25 mouse cellular contexts compared by ENCODE assay signal in the genomic region with DNA sequence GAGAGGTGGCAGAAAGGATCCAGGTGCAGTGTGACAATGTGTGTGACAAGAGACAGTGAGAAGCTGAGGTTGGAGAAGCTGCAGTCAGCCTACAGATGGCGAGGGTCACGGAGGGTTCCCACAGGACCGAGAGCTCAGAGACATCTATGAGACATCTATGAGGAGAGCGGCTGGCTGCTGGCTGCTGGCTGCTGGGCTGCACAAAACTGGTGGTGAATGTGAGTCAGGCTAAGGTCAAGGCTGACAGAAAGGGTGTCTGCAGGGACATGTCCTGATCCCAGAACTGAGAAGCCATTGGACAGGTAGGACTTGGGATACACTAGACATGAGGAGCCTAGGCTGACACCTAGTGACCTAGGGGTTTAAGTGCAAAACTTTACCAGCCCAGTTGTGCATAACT. TPM values are rescaled to one million over a fixed set of nuclear protein-coding genes. Genes with fewer than 3 reads are reported as not detected.
DNase-seq lines count a peak whose midpoint lies in the region; ATAC-seq lines count a peak whose summit lies in the region.
"Had no signal": no experiment of that assay in that cellular context is flagged by ENCODE, and none has a peak within 500 bp of the region (broad histone marks: within the 10 kb centered on the region; RNA-seq: fewer than 3 reads in every experiment).

No protein-coding gene starts in this region.

- ATAC-seq in megakaryocyte, adult 5-6 weeks (ENCODE audit: poor library complexity, severe bottlenecking), result no peak
- ATAC-seq: CD4-positive, CD25-positive, alpha-beta regulatory T cell, adult 4 months; forebrain, embryonic 14.5 days; forebrain, postnatal 0 days; hindbrain, embryonic 16.5 days; intestine, embryonic 15.5 days; Patski had no signal

- DNase-seq in adrenal gland, adult 8-10 months, result peak; percentile 28
- DNase-seq in adrenal gland, postnatal 10 days, result no peak
- peak; percentile 9 for DNase-seq in ES-CJ7 (ENCODE audit: low read depth, low spot score)
- peak; percentile 33 for DNase-seq in adrenal gland, postnatal 25 days
- no peak for DNase-seq in urinary bladder, adult 2 months (ENCODE audit: low spot score)
- DNase-seq: cerebellum, adult 11 months; cerebellum, adult 2 months; cerebellum, adult 9-11 months; cerebellum, postnatal 25 days; forebrain, postnatal 0 days; gastrocnemius, adult 2 months; gastrocnemius, postnatal 14 days; heart, adult 11 months; heart, postnatal 10 days; heart, postnatal 36 days; kidney, adult 2 months had no signal

RNA-seq across cellular contexts. Expression of a gene that starts 33.9 kb away (rescaled TPM):
- total RNA-seq in adrenal gland, adult 8-10 months (2022), result under 1 TPM in 3 of 4 experiments, not detected in 1; 0.08 to 0.59 (median 0.56) TPM
- under 1 TPM; 0.06 to 0.09 TPM for total RNA-seq in adrenal gland, postnatal 10 days (2021)
- total RNA-seq in adrenal gland, postnatal 25 days (2021), result 0.18 and 0.38 TPM in 2 replicates
- total RNA-seq in megakaryocyte, adult 5-6 weeks (2015), result 3.0 and 3.4 TPM in 2 replicates
- 0.62 and 2.1 TPM in 2 replicates for total RNA-seq in megakaryocyte, adult 5-6 weeks (2017)
- 0.03 and 0.06 TPM in 2 replicates for polyA plus RNA-seq in urinary bladder, adult 2 months (2012; rRNA removed)
- total RNA-seq: gastrocnemius, adult 2 months; gastrocnemius, postnatal 4 days; heart, postnatal 10 days; heart, postnatal 36 days had no signal
- polyA plus RNA-seq: embryonic facial prominence, embryonic 12.5 days; G1E; Patski had no signal

RNA-seq across cellular contexts. Expression of a gene that starts 41.1 kb away (rescaled TPM):
- 10 to 100 TPM; 30.0 to 39.1 (median 32.4) TPM for total RNA-seq in adrenal gland, adult 8-10 months (2022)
- 10 to 100 TPM; 16.8 to 21.0 TPM for total RNA-seq in adrenal gland, postnatal 10 days (2021)
- 24.9 and 31.2 TPM in 2 replicates for total RNA-seq in adrenal gland, postnatal 25 days (2021)
- 68.3 and 69.7 TPM in 2 replicates for total RNA-seq in megakaryocyte, adult 5-6 weeks (2015)
- total RNA-seq in megakaryocyte, adult 5-6 weeks (2017), result 25.3 and 31.4 TPM in 2 replicates
- polyA plus RNA-seq in urinary bladder, adult 2 months (2012; rRNA removed), result 30.6 and 31.7 TPM in 2 replicates

Comparison
In these comparisons a context has a peak if more than half of its experiments do, and no peak if none do; other contexts are left out.
1. DNase-seq: peak in adrenal gland, adult 8-10 months (single experiment), ES-CJ7 (single experiment) and adrenal gland, postnatal 25 days (single experiment); none in adrenal gland, postnatal 10 days (single experiment) and urinary bladder, adult 2 months (single experiment).